Mouse (Mus musculus): ENCODE results near the gene Galnt17.

The Galnt17 gene

DNA sequence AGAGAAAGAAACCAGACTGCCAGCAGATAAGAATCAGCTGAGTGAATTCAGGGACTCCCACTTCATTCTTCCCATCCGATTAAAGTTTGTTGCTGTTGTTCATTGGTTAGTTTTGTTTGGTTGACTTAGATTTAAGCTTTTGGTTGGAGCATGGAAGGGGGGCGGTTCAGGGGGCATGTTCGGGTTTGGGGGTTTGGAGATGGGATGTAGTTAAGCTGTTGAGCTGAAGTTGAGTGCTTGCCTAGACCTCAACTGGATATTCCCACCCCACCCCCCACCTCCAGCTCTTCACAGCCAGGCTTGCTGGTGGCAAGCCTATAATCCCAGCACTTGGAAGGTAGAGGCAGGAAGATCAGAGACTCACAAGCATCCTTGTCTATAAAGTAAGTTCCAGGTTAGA is at the start of gene Galnt17:
TSS of gene Galnt17 (minus strand) at position 101 of the 400 bp plus-strand sequence.
- DNase-seq (ENCODE audit: extremely low read depth, insufficient read length, low spot score) = no peak

DNA sequence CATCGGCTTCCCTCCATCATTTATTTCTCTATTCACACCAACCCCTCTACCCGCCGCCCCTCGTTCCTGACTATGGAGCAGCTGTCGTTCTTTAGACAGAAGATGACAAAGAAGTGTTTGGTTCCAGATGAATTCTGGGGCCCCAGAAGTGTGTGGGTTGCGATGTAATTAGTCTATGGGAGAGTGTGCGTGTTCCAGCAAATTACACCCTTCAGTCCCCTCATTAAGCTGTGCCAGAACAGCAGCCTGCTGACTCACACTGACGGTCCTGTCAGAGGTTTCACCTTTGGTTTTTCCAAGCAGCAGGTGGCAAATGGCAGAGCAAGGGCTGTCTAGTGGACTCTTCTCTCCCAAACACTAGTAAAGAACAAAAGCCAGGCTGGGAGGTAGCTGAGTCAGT is 26.2 kb upstream of the Galnt17 start:
- no peak for DNase-seq (ENCODE audit: extremely low read depth, insufficient read length, low spot score)

DNA sequence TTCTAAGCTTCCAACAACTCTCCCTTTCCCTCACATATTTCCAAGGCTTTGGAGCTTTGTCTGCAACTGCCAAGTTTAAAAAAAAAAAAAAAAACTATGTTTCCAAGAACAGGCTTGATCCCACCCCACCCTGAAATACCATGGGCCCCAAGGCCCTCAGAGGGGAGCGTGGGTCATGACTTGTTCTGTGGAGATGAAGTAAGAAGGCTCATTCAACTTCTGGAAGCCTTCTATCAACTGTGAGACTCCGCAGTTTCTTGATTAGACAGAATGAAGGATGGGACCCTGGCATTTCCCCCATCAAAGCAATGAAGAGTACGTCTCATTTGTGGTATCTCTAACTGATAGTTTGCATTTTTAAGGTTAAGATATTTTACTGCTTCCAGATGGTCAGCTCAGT is 13.0 kb upstream of the Galnt17 start:
- no peak for DNase-seq (ENCODE audit: extremely low read depth, insufficient read length, low spot score)

DNA sequence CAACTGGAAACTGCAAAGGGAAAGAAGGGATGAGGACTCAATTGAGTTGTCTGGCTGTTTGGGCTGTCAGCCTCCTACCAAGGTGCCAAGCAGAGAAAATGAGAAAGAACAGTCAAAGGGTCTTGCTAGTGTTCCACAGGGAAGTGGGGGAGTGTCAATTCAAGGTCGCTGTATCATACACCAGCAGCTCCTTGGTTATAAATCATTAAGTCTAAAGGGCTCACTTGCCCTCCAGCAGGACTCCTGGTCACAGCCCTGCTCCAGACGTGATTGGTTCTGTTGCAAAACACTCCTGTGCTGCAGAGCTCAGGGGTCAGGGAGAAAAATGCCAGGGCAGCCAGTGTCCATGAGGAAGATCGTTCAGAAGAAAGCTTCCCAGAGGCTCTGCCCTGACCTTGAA is 11.3 kb upstream of the Galnt17 start:
- no peak for DNase-seq (ENCODE audit: extremely low read depth, insufficient read length, low spot score)

DNA sequence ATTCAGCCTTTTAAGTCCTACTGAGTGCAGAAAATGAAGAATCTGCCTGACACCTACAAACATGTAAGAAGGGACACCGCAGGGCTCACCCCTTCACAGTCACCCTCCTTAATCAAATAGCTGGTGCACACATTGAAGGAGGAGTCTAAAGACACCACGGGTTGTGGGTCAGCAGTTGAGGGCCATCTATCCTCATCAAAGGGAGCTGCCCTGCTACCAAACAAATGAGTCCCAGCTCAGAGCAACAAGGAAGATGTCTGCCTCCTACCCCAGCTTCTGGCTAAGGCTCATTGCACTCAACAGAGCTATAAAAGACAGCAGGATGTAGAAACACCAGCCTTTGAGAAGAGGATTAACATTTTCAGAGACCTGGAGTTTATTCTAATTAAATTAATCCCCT is 10.8 kb upstream of the Galnt17 start:
- DNase-seq (ENCODE audit: extremely low read depth, insufficient read length, low spot score) = no peak

DNA sequence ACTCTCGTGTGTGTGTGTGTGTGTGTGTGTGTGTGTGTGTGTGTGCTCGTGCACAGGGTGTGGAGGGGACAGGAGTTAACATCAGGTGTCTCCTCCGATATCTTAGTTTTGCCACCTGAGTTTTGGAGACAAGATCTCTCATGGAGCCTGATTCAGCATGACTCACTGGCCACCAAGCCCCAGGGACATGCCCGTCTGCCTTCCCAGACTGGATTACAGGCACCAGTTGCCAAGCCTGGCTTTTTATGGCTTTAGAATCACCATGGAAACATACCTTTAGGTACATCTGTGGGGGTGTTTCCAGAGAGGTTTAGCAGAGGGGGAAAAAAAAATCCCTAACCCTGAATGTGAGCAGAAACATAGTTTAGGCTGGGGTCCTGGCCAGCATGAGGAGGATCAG is 6.7 kb upstream of the Galnt17 start:
- DNase-seq (ENCODE audit: extremely low read depth, insufficient read length, low spot score) = peak; percentile 13

DNA sequence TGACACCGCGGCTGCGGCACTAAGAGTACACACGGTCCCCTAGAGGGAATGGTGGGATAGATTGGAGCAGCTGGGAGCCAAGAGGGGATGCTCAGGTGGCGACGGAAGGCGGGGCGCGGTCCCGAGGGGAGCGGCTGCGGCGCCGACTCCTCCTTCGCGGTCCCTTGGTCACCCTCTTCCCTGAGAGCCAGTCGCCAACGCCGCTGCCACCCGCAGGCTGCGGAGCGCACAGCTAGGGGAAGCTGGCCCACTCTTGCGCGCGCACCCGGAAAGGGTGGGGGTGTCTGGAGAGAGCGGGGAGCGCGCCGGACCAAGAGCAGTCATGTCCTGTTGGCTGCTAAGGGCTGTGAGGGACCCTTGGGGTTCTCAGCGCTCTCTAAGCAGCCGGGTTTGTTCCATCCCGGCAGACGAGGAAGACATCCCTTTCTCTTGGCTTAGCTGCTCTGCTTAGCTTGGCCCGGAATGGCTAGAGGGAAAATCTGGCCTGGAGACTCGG is 593 bp downstream of the Galnt17 start:
- DNase-seq (ENCODE audit: extremely low read depth, insufficient read length, low spot score) = no peak

DNA sequence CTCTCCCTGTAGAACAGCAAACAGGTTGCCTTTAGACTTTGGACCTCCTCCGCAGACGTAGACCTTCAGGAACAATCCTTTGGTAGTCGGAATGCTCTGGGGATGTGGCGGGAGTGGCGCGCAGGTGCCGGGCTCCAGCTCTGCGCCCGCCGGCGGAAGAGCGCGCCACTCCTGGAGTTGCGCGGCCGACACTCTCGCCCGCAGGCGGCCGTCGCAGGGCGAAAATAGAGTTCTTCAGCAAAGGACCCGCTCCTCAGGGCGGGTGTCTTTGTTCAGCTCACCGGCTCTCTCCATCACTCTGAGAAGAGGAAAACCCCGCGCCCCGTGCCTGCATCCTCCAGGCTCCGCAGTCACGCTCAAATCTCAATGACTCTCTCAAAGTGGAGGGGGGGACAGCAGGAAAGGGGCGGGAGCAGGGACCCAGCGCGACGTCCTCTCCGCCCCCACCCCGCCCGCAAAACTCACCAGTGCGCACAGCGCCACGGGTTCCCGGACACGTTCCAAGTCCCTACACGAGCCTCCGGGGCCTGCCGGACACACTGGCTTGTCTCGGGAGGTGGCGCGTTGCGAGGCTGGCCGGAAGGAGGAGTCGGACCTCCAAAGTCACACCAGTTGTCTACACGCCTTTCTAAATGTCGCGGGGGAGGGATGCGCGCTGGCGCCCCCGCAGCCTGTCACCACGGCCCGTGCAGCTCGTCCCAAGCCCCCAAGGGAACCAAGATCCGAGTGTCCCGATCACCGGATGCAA is 1.2 kb downstream of the Galnt17 start:
- DNase-seq (ENCODE audit: extremely low read depth, insufficient read length, low spot score) = no peak

DNA sequence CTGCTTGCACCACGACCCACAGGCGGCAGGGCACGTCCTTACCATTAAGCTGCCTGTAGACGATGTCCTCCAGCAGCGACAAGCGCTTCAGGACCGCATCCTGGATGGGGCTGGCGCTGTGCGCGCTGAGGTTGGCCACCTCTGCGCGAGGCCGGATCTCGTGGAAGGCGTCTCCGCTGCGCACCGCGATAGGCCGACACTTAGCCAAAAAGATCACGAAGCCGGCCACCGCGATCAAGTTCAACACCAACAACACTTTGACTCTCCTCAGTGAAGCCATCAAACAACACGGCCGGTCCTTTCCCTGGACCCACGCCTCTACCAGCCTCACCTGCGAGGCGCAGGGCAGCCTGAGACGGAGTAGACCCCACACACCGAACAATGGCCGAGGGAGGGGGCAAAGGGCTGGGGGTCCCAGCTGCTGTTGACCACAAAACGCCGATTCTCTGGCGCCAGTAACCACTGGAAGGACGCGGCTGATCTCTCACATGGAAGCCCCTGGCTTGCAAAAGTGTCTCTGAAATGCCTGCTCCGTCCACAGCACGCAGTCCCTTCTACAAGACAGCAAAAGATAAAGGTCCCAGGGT is 1.9 kb downstream of the Galnt17 start:
- peak; percentile 6 for DNase-seq (ENCODE audit: extremely low read depth, insufficient read length, low spot score)

DNA sequence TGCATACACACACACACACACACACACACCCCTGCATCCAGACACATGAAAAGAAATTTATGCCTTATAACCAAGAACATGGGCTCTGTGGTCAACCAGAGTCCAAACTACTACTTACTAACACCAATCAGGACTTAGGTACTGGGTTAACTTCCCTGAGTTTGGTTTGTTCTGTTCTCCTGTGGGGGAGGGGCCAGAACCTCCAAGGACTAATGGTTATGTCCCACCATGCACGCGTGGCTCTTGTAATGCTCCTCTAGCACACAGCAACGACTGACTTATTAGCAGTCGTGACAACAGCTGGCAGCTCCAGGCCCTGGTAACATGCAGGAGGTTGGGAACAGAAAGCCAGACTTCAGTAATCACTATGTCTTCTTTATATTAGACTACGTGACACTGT is 3.1 kb downstream of the Galnt17 start:
- DNase-seq (ENCODE audit: extremely low read depth, insufficient read length, low spot score) = no peak

DNA sequence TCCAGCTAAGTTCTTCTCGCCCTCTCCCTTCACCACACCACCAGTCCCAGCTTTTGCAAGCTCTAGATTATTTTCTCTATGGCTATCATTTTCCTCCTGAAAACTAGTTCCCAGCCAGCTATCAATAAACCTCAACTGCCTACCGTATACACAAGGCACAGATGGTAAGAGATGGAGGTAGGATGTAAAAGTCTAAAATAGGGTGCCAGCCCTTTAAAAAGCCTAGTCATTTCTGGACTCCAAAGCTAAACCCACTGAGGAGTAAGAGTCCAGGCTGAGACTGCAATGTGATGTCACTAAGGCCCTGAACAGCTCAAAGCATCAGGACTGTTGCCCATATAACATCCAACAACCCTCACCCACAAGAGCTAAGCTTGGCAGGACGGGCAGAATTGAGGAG is 6.8 kb downstream of the Galnt17 start:
- DNase-seq (ENCODE audit: extremely low read depth, insufficient read length, low spot score) = no peak

DNA sequence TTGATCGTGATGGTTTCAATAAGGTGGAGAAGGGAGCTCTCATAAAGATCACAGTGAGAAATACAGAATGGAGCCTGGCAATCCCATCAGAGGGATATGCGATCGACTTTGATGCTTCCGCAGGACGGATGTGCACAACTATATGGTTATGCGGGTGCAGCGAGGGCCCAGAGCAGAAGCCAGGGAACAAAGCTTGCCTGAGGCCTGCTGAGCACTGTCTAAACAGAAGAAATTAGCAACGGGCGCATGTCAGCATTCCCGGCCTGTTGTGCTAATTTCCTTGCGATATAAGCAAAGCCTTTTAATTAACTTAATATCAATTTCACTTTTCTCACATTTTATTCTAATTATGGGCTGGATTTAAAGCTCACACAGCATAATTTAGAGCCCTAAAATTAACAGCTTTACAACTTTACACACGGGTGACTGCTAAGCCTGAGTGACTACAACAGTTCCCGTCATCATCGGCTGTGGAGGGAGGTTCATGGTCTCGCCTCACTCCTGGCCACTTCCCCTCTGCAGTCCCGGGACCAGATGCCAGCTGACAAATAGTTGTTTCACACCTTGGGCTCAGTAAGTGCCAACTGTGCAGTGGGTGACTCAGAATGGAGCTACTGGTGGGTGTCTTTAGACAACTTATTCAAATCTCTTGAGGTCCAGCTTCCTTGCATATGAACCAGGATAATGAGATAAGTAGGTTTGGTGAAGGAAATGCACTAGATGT is 14.4 kb downstream of the Galnt17 start:
- no peak for DNase-seq (ENCODE audit: extremely low read depth, insufficient read length, low spot score)

DNA sequence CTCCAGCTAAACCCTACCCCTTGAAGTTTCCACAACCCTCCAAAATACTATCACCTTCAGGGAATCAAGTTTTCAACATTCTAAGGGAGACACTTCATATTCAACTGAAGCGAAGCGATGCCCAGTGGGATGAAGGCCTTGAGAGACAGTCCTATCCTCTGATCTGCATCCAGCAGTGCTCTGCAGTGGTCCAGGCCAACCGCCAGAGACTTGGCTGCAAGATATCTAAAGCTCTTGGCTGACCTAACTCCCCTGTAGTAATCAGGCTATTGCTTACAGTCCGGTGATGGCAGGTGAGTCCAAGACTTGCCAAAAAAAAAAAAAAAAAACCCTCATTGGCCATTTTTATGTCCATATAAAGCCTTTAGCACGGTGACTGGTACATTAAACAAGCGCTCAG is 21.2 kb downstream of the Galnt17 start:
- DNase-seq (ENCODE audit: extremely low read depth, insufficient read length, low spot score) = no peak

DNA sequence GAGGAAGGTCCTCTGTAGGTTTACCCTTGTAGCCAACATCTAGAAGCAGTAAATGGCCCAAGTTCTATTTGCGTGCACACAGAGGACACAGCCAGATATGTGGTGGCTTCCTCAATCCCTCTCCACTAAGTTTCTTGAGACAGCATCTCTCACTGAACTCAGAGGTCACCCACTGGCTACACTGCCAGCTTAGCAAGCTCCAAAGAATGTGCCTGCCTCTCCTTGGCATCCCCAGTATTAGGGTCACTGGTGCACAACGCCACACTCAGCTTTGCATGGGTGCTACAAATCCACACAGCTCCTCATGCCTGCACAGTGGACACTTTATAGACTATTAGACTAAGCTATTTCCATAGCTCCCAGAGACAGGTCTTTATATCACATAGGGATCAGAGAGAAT is 21.6 kb downstream of the Galnt17 start:
- DNase-seq (ENCODE audit: extremely low read depth, insufficient read length, low spot score) = no peak

DNA sequence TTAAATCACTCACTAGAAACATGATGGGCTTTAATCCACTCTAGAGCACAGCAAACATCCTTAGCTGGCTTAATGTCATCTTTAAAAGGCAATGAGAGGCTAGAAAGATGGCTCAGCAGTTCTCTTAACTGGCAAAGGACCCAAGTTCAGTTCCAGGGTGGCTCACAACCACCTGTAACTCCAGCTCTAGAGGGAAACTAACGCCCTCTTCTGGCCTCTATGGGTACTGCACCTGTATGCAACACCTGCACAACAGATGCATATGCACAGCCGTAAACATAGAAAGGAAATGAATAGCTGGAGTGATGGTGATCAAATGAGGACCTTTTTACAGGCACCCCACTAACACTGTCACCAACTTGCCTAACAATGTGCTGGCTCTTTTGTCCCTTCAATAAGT is 27.9 kb downstream of the Galnt17 start:
- no peak for DNase-seq (ENCODE audit: extremely low read depth, insufficient read length, low spot score)

DNA sequence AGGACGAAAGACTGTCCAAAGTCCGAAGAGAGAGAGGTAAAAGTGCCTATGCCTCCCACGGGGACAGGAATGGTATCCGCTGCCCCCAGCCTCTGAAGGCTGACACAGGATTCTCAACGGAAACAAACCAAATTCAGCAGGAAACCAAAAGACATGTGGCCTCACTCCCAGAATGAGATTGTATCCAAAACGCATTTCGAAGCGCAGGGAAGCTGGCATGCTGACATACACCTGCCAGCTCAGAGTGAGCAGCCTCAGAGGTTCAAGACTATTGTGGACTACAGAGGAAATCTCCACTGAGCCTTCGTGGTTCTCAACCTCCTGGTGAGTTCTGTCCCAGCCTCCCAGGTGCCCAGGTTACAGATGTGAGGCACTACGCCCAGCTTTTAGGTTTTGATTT is 29.0 kb downstream of the Galnt17 start:
- DNase-seq (ENCODE audit: extremely low read depth, insufficient read length, low spot score) = no peak

DNA sequence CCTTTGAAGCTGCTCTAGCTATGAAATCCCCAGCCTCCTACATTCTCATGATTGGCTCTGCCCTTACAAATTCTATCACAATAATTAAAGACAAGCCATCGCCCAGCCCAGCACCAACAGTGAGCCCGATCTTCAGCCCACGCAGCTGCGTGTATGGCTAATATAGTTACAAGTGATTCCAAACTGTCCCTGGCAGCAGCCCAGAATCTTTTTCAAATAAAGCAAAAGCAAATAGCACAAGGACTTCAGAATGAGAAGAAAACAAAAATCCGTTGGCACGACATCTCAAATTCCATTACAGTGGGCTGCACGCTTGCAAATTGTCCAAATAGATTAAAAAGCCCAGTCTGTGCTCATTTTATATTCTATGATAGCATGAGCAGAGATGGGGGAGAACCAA is 31.1 kb downstream of the Galnt17 start:
- DNase-seq (ENCODE audit: extremely low read depth, insufficient read length, low spot score) = no peak

DNA sequence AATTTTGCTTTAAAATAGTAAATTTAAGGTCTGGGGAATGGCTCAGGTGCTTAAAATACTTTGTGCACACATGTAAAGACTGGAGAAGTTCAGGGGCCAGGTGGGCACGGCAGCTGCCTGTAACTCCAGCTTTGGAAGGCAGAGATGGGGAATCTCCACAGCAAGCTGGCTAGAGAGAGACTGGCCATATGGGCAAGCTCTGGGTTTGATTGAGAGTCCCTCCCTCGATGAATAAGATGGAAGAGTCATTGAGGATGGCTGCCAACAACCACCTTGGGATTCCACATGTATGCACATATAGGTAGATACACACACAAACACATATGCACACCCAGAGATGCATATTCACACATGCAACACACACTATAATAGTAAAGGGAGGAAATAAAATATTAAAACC is 42.0 kb downstream of the Galnt17 start:
- no peak for DNase-seq (ENCODE audit: extremely low read depth, insufficient read length, low spot score)

DNA sequence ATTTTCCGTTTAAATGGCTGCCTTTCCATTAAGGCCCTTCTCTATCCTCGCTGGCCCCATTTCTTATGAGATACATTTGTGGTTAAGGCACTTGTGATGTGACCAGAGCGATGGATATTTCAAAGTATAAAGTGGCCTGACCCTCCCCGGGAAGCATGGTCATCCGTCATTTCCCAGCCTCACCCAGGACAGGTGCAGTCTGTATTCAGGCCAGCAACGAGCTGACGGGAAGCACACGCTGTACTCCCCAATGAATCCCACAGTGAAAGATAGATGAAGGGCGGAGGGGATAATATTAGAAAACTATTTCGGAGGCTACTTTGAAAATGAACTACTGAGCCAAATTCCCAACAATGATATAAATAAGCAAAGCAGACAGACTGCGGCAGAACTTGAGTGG is 44.2 kb downstream of the Galnt17 start:
- DNase-seq (ENCODE audit: extremely low read depth, insufficient read length, low spot score) = no peak

DNA sequence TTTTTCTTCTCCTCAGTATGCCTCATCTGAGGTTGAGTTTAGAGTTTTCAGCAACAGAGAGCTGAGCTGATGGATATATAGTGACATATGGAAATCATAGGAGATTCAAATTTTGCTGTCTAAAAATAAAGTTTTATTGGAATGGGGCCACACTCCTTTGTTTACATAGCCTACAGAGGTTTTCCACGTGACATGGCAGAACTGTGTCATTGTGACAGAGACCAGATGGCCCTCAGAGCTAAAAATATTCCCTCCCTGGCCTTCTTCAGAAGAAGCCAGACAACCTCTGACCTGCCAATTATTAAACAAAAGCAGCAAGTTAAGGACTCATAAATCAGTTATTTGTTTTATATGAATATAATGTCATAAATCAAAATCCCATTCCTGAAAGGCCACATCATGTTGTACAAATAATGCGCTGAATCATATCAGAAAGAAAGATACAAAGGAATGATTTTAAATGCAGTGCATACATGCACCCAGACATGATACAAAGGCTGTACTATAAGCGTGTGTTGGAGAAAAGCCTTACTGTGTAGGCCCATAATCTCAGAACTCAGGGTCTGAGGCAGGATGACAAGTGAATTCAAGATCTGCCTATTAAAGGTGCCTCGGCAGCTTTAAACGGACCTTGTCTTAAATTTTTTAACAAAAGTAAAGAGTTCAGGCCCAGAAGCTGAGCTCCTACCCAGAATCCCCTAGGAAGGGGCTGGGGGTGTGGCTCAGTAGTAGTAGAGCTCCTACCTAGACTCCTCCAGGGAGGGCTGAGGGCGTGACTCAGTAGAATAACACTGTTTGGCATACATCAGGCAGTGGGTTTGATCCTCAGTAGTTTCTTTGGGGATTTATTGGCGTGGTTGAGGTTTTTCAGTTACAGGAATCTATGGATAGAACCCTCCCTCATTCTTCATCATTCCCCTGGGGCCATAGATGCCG is 57.3 kb downstream of the Galnt17 start:
- no peak for DNase-seq (ENCODE audit: extremely low read depth, insufficient read length, low spot score)

DNA sequence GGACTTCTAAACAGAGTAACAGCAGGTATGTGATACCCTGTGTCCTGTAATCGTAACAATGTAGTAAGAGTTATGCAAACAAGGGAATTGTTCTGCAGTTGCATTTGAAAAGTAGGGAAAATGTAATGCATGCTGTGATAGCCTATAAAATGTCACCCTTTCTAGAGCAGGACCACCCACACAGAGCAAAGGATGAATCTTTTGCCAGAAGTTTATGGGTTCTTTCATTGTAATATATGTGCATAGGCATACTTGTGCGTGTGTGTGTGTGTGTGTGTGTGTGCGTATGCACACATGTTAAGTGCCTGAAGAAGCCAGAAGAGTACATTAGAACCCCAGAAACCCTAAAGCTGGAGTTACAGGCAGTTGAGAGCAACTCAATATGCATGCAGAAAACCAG is 59.9 kb downstream of the Galnt17 start:
- DNase-seq (ENCODE audit: extremely low read depth, insufficient read length, low spot score) = no peak
